Mouse (Mus musculus) megakaryocyte, embryonic 14.5 days (primary cell): ENCODE results near the gene Mob3a.

Experiments used
- FLI1 ChIP-seq: IDR thresholded peaks from 2 replicates; pipeline ENCODE4 v1.6.1; 2012; ENCODE audit warnings: low read length, inconsistent platforms, mixed read lengths
- GATA1 ChIP-seq: IDR thresholded peaks from 3 replicates; pipeline ENCODE4 v1.6.1; 2012; ENCODE audit warnings: mixed read lengths, low read length, inconsistent platforms, borderline replicate concordance

DNA sequence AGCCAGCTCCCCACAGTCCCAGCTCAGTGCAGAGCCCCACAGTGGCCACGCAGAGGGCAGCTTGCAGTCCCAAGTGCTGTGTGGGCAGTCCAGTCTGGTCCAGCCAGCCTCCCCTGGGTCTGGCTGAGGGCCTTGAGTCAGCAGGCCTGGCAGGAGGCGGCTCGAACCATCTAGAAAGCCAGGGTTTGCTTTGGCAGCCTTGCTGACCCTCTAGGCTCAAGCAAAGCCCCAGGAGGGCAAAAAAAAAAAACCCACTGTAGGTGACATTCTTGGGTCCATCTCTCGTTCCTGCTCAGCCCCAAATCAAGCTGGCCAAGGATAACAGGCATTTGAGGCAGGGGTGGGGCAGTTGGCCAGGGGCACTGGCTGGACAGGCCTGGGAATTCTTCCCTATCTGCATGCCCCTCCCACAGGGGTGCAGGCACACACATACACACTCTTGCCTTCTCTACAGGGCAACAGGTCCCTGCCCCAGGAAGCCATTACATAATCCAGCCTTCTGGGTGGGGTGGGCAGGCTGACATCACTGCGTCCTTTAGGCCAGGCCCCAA, 27.5 kb downstream of the Mob3a start:
- TF ChIP-seq GATA1: no peak
- no peak for TF ChIP-seq FLI1
